In the genomic region with DNA sequence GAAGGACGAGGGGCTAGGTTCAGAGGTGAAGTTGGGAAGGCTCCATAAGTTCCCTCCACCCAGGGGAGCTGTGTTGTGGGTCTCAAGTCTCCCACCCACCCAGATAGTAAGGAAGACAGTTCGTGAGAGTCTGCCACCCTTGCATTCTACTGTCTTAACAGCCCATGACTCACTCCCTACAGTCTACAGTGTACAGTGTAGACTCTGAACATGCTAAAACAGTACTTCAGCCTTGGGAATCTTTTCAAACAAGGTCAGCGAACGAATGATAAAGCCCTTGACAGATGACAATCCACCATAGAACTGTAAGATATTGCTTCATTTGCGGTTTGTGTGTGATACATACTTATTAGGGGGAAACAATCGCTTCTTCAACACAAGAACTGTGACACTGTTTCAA, we compare ENCODE assay signal across 18 mouse cellular contexts. TPM values are rescaled to one million over a fixed set of nuclear protein-coding genes. Genes with fewer than 3 reads are reported as not detected.
DNase-seq lines count a peak whose midpoint lies in the region; ATAC-seq and TF ChIP-seq lines count a peak whose summit lies in the region.
"Had no signal": no experiment of that assay in that cellular context is flagged by ENCODE, and none has a peak within 500 bp of the region (broad histone marks: within the 10 kb centered on the region; RNA-seq: fewer than 3 reads in every experiment).

No protein-coding gene starts in this region.

- H3K27me3 ChIP-seq in intestine, embryonic 14.5 days (replicated peaks; ENCODE audit: control insufficient read depth, insufficient read depth, low read length) = no peaks in the 10 kb centered on the region
- H3K27me3 ChIP-seq in intestine, postnatal 0 days (replicated peaks; ENCODE audit: control insufficient read depth, insufficient read depth, low read length) = no peaks in the 10 kb centered on the region
- no peaks in the 10 kb centered on the region for H3K27me3 ChIP-seq in lung, embryonic 14.5 days (ENCODE audit: insufficient read depth, low read length)
- H3K27me3 ChIP-seq in stomach, postnatal 0 days (ENCODE audit: control insufficient read depth, insufficient read depth, low read length) = no peaks in the 10 kb centered on the region
- H3K27me3 ChIP-seq: forebrain, embryonic 13.5 days; limb, embryonic 12.5 days had no signal

- ATAC-seq in intestine, embryonic 14.5 days (replicated peaks; ENCODE audit: low FRiP score, low TSS enrichment, low read depth) = no peak
- ATAC-seq in intestine, postnatal 0 days = no peak
- ATAC-seq in lung, embryonic 14.5 days (ENCODE audit: insufficient read depth) = peak; percentile 51; the same call in 1 of the 2 replicates
- no peak for ATAC-seq in stomach, postnatal 0 days (ENCODE audit: low FRiP score, low TSS enrichment)
- ATAC-seq: CD4-positive, CD25-positive, alpha-beta regulatory T cell, adult 4 months; forebrain, embryonic 13.5 days; hindbrain, embryonic 16.5 days had no signal

- H3K9me3 ChIP-seq in intestine, embryonic 14.5 days (ENCODE audit: control insufficient read depth, low read length) = no peaks in the 10 kb centered on the region
- H3K9me3 ChIP-seq in intestine, postnatal 0 days (ENCODE audit: control insufficient read depth) = no peaks in the 10 kb centered on the region
- no peaks in the 10 kb centered on the region for H3K9me3 ChIP-seq in lung, embryonic 14.5 days (ENCODE audit: low read depth, low read length)
- no peaks in the 10 kb centered on the region for H3K9me3 ChIP-seq in stomach, postnatal 0 days (ENCODE audit: control insufficient read depth, low read length)
- H3K9me3 ChIP-seq: G1E had no signal

- TF ChIP-seq CTCF in intestine, postnatal 0 days (IDR thresholded peaks at IDR 0.05; ENCODE audit: low read depth) = no peak
- no peak for TF ChIP-seq CTCF in lung, embryonic 14.5 days (IDR thresholded peaks at IDR 0.05; ENCODE audit: low read depth)
- TF ChIP-seq CTCF in stomach, postnatal 0 days (IDR thresholded peaks at IDR 0.05; ENCODE audit: low read depth) = no peak

- no peaks in the 10 kb centered on the region for H3K4me1 ChIP-seq in intestine, embryonic 14.5 days (replicated peaks; ENCODE audit: control insufficient read depth, insufficient read depth, low read length)
- H3K4me1 ChIP-seq in intestine, postnatal 0 days (replicated peaks; ENCODE audit: control insufficient read depth, insufficient read depth, low read length) = no peaks in the 10 kb centered on the region
- H3K4me1 ChIP-seq in lung, embryonic 14.5 days (ENCODE audit: insufficient read depth) = 0 out of 2 replicates have a peak, but pooled peaks cover 3% of the 10 kb centered on the region
- H3K4me1 ChIP-seq in stomach, postnatal 0 days (replicated peaks; ENCODE audit: control insufficient read depth, insufficient read depth) = no peaks in the 10 kb centered on the region
- H3K4me1 ChIP-seq: forebrain, embryonic 13.5 days; limb, embryonic 12.5 days had no signal

- no peak overlapping the region for H3K4me3 ChIP-seq in intestine, embryonic 14.5 days (ENCODE audit: low read depth, low read length)
- H3K4me3 ChIP-seq in intestine, postnatal 0 days (ENCODE audit: low read depth, low read length) = no peak overlapping the region
- no peak overlapping the region for H3K4me3 ChIP-seq in lung, embryonic 14.5 days (ENCODE audit: low read depth, low read length)
- H3K4me3 ChIP-seq in stomach, postnatal 0 days (ENCODE audit: low read depth, low read length) = no peak overlapping the region
- H3K4me3 ChIP-seq: forebrain, embryonic 13.5 days; limb, embryonic 12.5 days had no signal

- no peak overlapping the region for H3K4me2 ChIP-seq in intestine, embryonic 14.5 days (ENCODE audit: low read length)
- no peak overlapping the region for H3K4me2 ChIP-seq in intestine, postnatal 0 days (replicated peaks; ENCODE audit: low read depth)
- H3K4me2 ChIP-seq in lung, embryonic 14.5 days = no peak overlapping the region; the same call in 1 of the 2 replicates
- H3K4me2 ChIP-seq in stomach, postnatal 0 days (replicated peaks; ENCODE audit: low read depth) = no peak overlapping the region
- H3K4me2 ChIP-seq: forebrain, embryonic 13.5 days; limb, embryonic 12.5 days had no signal

- H3K9ac ChIP-seq in intestine, embryonic 14.5 days (ENCODE audit: low read length) = no peak overlapping the region
- H3K9ac ChIP-seq in intestine, postnatal 0 days (ENCODE audit: low read depth, low read length) = no peak overlapping the region
- no peak overlapping the region for H3K9ac ChIP-seq in lung, embryonic 14.5 days
- no peak overlapping the region for H3K9ac ChIP-seq in stomach, postnatal 0 days (ENCODE audit: low read length)
- H3K9ac ChIP-seq: forebrain, embryonic 13.5 days; limb, embryonic 12.5 days had no signal

- no peaks in the 10 kb centered on the region for H3K36me3 ChIP-seq in intestine, embryonic 14.5 days (ENCODE audit: control insufficient read depth, insufficient read depth, low read length)
- H3K36me3 ChIP-seq in intestine, postnatal 0 days (ENCODE audit: control insufficient read depth, insufficient read depth) = no peaks in the 10 kb centered on the region
- H3K36me3 ChIP-seq in lung, embryonic 14.5 days (ENCODE audit: insufficient read depth) = no peaks in the 10 kb centered on the region
- no peaks in the 10 kb centered on the region for H3K36me3 ChIP-seq in stomach, postnatal 0 days (ENCODE audit: control insufficient read depth, insufficient read depth, low read length)
- H3K36me3 ChIP-seq: G1E; limb, embryonic 12.5 days had no signal

- no peak for TF ChIP-seq EP300 in stomach, postnatal 0 days (optimal IDR thresholded peaks at IDR 0.05)

- DNase-seq in adrenal gland, adult 2 months = peak; percentile 34
- no peak for DNase-seq in adrenal gland, postnatal 25 days
- no peak for DNase-seq in intestine, embryonic 14.5 days (ENCODE audit: low spot score)
- no peak for DNase-seq in lung, embryonic 14.5 days
- DNase-seq in lung, postnatal 4 days = no peak
- no peak for DNase-seq in stomach, postnatal 0 days (ENCODE audit: low spot score)
- no peak for DNase-seq in gastrocnemius, adult 8-10 months (ENCODE audit: low spot score in 2 of 2)
- DNase-seq: cerebellum, adult 11 months; cerebellum, postnatal 25 days; kidney, postnatal 25 days; layer of hippocampus, adult 9-11 months; right cerebral cortex, adult 18-20 months had no signal

- H3K27ac ChIP-seq in intestine, embryonic 14.5 days (ENCODE audit: low read depth) = 0 out of 2 replicates have a peak overlapping the region, but pooled peaks have one; percentile 22
- H3K27ac ChIP-seq in intestine, postnatal 0 days (ENCODE audit: low read depth, low read length) = no peak overlapping the region
- peak overlapping the region; percentile 71 for H3K27ac ChIP-seq in lung, embryonic 14.5 days (ENCODE audit: low read depth)
- peak overlapping the region; percentile 58; the same call in 1 of the 2 replicates for H3K27ac ChIP-seq in stomach, postnatal 0 days (replicated peaks)
- H3K27ac ChIP-seq: forebrain, embryonic 13.5 days; limb, embryonic 12.5 days had no signal

- 74% methylated on average over 6 of the region's 6 CpGs for WGBS in intestine, embryonic 14.5 days
- WGBS in intestine, postnatal 0 days = 58% methylated on average over 6 of the region's 6 CpGs
- WGBS in lung, embryonic 14.5 days = 69% methylated on average over 6 of the region's 6 CpGs
- 56% methylated on average over 6 of the region's 6 CpGs for WGBS in stomach, postnatal 0 days

RNA-seq across cellular contexts. Expression of gene Abcc9, which starts 8.6 kb away (rescaled TPM):
- total RNA-seq in adrenal gland, adult 2 months (2021) = 10 to 100 TPM; 13.7 to 17.3 TPM
- polyA plus RNA-seq in adrenal gland, adult 2 months (2012; rRNA removed) = 1.9 and 3.1 TPM in 2 replicates
- 19.4 and 19.9 TPM in 2 replicates for total RNA-seq in adrenal gland, postnatal 25 days (2021)
- polyA plus RNA-seq in intestine, embryonic 14.5 days (2014; fragmentation: Nextera tagmentation; extraction: Ambion mirVana) = 18.2 and 18.7 TPM in 2 replicates
- 5.0 and 5.1 TPM in 2 replicates for polyA plus RNA-seq in intestine, postnatal 0 days (2015; fragmentation: Nextera tagmentation; extraction: Ambion mirVana)
- polyA plus RNA-seq in lung, embryonic 14.5 days (2014; fragmentation: Nextera tagmentation; extraction: Ambion mirVana) = 4.9 and 6.3 TPM in 2 replicates
- 4.6 and 5.8 TPM in 2 replicates for polyA plus RNA-seq in stomach, postnatal 0 days (2015; fragmentation: Nextera tagmentation; extraction: Ambion mirVana)
- total RNA-seq in gastrocnemius, adult 8-10 months (2022) = 100 to 1,000 TPM; 124 to 153 (median 134) TPM
- polyA plus RNA-seq: CD4-positive, CD25-positive, alpha-beta regulatory T cell, adult 4 months; G1E had no signal

RNA-seq across cellular contexts. Expression of gene Cmas, which starts 45.8 kb away (rescaled TPM):
- total RNA-seq in adrenal gland, adult 2 months (2021) = 10 to 100 TPM; 30.5 to 30.8 TPM
- polyA plus RNA-seq in adrenal gland, adult 2 months (2012; rRNA removed) = 4.4 and 11.0 TPM in 2 replicates
- 31.5 and 33.9 TPM in 2 replicates for total RNA-seq in adrenal gland, postnatal 25 days (2021)
- polyA plus RNA-seq in intestine, embryonic 14.5 days (2014; fragmentation: Nextera tagmentation; extraction: Ambion mirVana) = 109 and 112 TPM in 2 replicates
- 130 and 131 TPM in 2 replicates for polyA plus RNA-seq in intestine, postnatal 0 days (2015; fragmentation: Nextera tagmentation; extraction: Ambion mirVana)
- 71.1 and 71.8 TPM in 2 replicates for polyA plus RNA-seq in lung, embryonic 14.5 days (2014; fragmentation: Nextera tagmentation; extraction: Ambion mirVana)
- polyA plus RNA-seq in stomach, postnatal 0 days (2015; fragmentation: Nextera tagmentation; extraction: Ambion mirVana) = 79.5 and 80.7 TPM in 2 replicates
- total RNA-seq in gastrocnemius, adult 8-10 months (2022) = 10 to 100 TPM; 31.2 to 34.2 (median 32.8) TPM
